Mouse (Mus musculus) v-Abl transformed pro-B cells (cell line): ENCODE results near the gene Kpna7.
"Not testable (repeated sequence)": the region's sequence is repeated elsewhere in the genome, so short reads cannot be mapped to it uniquely, and the experiment has no call there.

Source experiments
- in situ Hi-C, 2 experiments: fragments of 400-800 bp; cut with MboI; formaldehyde crosslinking; loops; one replicate each; pipeline ENCODE4 v1.15.1; 2025; ENCODE audit not compliant: unreplicated experiment in 2 of 2

Kpna7 gene

DNA sequence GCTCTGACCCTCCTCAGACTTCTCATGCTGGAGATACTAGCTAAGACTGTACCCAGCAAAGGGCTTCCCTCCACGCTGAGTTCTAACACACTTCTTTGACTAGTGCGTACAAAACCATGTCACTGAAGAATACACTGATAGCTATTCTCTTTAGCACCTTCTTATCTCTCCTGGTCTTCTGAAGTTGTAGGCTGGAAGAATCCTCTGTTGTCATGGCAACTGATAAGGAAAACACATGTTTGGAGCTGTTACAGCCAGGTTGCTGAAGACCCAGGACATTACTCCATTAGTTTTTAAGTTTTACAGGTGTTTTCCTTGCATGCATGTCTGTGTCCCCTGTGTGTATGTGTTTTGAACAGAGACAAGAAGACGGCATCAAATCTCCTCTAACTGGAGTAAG lies 29.6 kb downstream of the Kpna7 start:
- in situ Hi-C loops, result not testable (repeated sequence)

DNA sequence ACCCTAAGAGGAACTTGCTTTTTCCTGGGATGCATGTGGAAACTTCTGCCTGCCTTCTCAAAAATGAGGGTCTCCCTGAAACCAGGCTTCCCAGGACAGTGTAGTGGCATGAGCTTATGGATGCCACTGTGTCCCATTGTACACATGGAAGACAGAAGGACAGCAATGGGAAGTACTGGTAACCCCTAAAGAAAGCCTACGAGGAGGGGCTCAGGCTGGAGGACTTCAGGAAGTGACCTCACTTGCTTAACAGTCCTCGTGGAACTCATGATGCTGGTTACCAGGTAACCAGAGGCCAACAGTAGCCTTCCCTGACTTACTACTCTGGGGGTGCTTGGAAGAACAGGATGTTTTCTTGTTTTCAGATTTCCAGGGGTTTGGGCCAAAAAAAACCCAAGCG lies 41.1 kb downstream of the Kpna7 start, which contains the start of gene 1700018F24Rik:
1700018F24Rik (plus strand) TSS at position 301 of the 400 bp plus-strand sequence.
- in situ Hi-C loops, result not testable (repeated sequence)

DNA sequence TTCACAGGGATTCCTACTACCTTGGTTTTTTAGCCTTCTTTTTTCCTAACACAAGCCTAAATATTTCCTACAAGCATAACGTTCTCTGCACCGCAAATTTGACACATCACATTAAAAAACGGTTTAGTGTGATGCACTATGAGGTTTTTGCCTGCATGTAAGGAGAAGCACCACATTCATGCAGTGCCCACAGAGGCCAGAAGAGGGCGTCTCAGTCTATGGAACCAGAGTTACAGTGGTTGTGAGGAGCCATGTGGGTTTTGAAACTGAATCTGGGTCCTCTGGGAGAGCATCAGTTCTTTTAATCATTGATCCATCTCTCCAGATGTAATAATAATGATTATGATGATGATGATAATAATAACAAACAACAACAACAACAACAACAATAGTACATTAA lies 42.2 kb downstream of the Kpna7 start:
- in situ Hi-C loops, result no loop called here

DNA sequence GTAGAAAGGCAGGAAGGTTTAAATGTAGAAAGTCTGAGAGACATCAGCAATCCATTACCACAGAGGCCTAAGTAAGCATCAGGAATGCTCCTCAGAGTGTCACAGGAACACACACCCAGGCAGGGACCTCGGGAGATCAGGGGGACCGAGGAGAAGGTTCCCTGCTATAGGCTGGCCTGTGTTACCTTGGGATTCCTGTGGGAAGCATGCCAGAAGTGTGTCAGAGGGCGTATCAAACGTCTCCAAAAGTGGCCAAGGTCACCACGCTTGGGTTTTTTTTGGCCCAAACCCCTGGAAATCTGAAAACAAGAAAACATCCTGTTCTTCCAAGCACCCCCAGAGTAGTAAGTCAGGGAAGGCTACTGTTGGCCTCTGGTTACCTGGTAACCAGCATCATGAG lies 51.4 kb downstream of the Kpna7 start, which contains the start of gene Gm4871:
Gm4871 (minus strand) TSS at position 364 of the 400 bp plus-strand sequence.
- in situ Hi-C loops, result not testable (repeated sequence)

DNA sequence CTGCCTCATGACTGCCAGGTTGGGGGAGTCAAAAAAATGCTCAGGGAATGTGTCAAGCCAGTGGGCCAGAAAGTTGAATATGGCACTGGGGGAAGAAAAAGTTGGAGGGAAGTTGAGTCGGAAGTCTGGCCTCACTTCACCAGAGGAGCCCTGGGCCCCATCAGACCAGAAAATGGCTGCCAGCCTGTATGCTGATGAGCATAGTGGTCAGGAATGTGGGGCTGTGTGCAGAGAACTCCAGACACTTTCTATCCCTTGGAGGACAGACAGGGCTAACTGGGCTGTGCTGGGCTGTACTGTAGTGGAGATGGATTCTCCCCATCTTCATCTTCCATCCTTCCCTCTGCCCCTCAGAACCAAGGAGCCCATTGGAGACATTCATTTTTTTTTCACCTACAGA lies 53.4 kb downstream of the Kpna7 start:
- in situ Hi-C loops, result not testable (repeated sequence)

DNA sequence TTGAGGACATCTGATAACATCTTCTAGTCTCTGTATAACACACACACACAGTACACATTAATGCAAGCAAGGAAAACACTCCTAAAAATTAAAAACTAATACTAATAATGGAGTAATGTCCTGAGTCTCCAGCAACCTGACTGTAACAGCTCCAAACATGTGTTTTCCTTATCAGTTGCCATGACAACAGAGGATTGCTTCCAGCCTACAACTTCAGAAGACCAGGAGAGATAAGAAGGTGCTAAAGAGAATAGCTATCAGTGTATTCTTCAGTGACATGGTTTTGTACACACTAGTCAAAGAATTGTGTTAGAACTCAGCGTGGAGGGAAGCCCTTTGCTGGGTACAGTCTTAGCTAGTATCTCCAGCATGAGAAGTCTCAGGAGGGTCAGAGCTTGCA lies 63.1 kb downstream of the Kpna7 start:
- in situ Hi-C loops, result loop anchor here in 1 of 2 experiments (25.0 kb wide), 1 partner anchor 1467 kb away; the partner anchor contains the start of genes Gm6370 and Gm6408

DNA sequence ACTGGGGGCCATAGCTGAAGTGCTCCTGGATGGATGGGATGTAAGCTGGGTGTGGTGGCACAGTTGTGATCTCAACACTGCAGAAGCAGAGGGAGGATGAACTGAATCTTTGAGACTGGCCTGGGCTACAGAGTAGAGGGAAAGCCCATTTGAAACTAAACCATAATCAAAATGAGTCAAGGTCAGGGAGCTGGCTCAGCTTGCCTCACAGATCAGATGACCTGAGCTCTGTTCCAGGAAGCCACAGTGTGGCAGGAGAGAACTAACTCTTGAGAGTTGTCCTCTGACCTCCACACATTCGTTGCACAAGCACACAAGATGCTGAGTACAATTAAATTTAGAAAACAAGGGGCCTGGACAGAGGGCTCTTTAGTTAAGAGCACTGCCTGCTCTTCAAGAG lies 63.6 kb downstream of the Kpna7 start:
- in situ Hi-C loops, result loop anchor here in 1 of 2 experiments (25.0 kb wide), 1 partner anchor 1467 kb away; the partner anchor contains the start of genes Gm6370 and Gm6408

DNA sequence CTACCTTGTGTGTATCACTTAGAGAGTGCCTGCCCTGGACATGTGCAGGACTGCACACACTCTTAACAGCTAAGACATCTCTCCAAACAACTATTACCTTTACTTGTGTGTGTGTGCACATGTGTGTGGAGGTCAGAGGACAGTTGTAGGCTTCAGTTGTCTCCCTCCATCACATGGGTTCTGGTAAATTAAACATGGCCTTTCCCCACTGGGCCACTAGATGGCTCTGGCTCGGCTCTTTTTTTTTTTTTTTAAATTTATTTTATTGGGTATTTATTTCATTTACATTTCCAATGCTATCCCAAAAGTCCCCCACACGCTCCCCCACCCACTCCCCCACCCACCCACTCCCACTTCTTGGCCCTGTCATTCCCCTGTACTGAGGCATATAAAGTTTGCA lies 67.1 kb downstream of the Kpna7 start:
- in situ Hi-C loops, result loop anchor here in 1 of 2 experiments (25.0 kb wide), 1 partner anchor 1471 kb away; the partner anchor contains the start of genes Gm6370 and Gm6408

DNA sequence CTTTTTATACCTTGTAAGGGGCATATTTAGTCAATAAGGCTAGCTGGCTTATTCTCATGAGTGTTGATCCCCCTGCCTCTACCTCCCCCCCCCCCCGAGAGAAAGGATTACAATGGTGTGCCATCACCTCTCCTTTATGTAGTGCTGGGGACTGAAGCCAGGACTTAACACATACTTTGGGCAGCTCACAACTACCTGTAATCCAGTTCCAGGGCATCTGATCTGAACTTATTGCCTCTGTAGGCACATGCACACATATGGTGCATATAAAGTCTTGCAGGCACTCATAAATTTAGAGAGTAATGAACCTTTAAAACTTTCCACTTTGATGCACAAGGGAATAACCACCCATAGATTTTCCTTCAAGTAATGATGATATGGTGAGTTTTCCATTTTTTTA lies 69.6 kb downstream of the Kpna7 start:
- in situ Hi-C loops, result loop anchor here in 1 of 2 experiments (25.0 kb wide), 1 partner anchor 1473 kb away; the partner anchor contains the start of genes Gm6370 and Gm6408

DNA sequence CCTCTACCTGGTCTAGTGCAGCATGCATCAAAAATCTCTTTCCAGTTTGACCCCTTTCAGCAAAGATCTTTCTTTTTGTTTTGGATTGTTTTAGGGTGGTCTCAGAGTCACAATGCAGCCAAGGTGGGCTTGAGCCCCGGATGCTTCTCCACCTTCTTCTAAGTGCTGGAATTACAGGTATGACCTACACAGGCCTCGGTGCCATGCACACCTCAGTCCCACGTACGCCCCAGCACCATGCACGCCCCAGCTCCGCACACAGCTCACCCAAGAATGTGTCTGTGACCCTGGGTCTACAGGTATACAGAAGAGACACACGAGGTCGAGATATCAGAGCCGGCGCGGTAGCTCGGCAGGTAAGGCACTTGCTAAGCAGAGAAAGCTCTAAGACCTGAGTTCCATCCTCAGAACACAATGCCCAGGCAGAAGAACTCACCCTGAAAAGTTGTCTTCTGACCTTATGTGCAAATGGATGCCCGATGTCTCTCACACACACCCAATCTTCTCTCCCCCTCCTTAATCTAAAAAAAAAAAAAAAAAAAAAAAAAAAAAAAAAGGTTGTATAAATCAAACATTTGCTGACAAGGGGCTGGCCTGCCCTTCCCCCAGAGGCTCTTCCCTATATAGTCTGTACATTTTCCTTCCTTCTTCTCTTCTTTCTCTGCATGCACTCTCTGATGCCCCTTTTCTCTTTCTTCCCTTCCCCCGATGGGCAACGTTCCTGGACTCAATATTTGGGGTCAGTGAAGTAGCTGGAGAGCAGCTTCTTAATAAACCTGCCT lies 74.8 kb downstream of the Kpna7 start:
- in situ Hi-C loops, result loop anchor here in 1 of 2 experiments (25.0 kb wide), 1 partner anchor 1478 kb away; the partner anchor contains the start of genes Gm6370 and Gm6408

DNA sequence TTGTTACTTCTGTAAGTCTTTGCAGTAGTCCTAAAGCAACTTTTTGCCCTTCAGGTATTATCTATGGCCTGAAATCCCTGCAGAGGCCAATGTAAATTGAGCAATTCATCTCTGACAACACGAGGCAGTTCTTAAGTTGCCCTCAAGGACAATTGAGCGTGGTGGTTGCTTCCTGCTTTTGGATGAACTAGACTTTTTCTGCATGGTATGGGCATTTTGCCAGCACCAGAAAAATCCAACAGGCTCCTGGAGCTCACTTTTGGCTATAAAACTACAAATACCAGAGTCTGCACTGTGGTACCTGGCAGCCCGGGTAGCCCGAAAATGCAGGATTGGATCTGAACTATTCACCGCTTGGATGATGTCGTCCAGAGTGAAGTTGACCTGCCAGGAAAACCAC lies 78.2 kb downstream of the Kpna7 start:
- in situ Hi-C loops, result loop anchor here in 1 of 2 experiments (25.0 kb wide), 1 partner anchor 1482 kb away; the partner anchor contains the start of genes Gm6370 and Gm6408

DNA sequence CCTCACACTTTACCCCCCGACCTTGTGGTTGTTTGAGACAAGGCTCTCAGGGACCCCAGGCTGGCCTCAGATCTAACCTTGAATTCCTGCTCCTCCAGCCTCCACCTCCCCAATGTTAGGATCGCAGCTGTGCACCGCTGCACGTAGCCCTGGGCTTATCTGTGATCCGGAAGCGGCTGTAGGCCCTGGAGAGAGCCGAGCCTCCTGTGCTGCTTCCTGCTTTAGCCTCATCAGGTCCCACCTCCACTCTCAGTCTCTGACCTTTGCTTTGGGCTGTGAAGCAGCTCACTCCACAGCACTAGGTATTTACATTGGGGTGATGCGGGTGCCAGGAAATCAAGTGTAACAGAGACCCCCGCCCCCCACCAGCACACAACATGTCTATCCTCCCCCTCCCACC lies 79.3 kb downstream of the Kpna7 start:
- in situ Hi-C loops, result loop anchor here in 1 of 2 experiments (25.0 kb wide), 1 partner anchor 1483 kb away; the partner anchor contains the start of genes Gm6370 and Gm6408

DNA sequence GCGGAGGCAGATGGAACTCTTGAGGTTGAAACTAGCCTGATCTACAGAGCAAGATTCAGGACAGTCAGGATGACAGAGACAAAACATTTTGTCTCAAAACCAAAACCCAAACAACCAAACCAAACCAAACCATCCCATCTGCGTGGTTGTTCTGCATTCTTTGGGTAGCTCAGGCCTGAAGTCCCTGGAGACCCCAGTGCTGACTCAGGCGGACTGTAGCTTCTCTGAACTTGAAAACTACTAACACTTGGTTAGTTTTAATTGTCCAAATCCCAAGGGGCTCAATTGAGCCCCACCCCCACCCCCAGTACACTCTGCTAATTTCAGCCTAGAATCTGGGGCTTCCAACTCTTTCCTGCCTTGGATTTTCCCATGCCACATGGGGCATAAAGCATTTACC lies 80.5 kb downstream of the Kpna7 start:
- in situ Hi-C loops, result loop anchor here in 1 of 2 experiments (25.0 kb wide), 1 partner anchor 1484 kb away; the partner anchor contains the start of genes Gm6370 and Gm6408

DNA sequence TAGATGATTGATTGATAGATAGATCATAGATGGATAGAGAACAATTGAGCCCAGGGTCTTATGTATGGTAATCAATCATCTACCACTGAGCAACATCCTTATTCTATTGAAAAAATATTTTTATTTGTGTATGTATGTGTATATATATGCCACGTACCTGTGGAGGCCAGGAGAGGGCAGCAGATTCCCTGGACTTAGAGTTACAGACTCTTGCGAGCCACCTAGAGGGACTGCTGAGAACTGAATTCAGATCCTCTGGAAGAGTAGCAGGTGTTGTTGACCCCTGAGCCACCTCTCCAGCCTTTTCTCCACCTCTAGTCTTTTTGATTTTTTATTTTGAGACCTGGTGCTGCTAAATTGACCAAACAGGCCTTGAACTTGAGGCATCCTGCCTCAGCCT lies 85.3 kb downstream of the Kpna7 start:
- in situ Hi-C loops, result no loop called here

DNA sequence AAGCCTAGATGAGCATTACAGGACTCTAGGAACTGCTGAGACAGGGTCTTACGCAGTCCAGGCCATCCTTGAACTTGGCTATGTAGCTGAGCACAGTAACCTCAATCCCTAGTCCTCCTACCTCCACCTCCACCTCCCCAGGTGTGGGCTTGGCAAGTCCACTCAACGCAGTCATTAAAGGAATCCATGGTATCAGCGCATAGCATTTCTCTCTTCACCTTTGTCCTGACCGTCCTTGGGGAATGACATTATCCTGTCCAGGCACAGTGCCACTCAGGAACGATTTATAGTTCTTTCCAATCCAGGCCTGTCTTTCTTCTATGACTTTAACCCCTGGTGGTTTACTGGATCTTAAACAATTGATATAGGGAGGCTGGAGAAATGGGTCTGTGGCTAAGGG lies 93.3 kb downstream of the Kpna7 start:
- in situ Hi-C loops, result no loop called here

DNA sequence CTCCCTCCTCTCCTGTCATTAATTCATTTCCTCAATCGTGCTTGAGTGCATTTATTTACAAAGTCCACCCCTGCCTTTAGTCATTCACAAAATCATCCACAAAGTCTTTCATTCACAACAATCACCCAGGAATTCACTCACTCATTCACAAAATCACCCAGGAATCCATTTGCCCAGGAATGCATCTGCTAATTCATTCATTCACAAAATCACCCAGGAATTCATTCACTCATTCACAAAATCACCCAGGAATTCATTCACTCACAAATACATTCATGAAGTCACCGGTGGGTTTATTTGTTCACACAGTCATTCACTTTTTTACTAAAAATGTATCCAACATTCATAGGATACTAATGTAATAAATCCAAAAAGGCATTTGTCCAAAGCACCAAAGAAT lies 93.8 kb downstream of the Kpna7 start:
- in situ Hi-C loops, result no loop called here

DNA sequence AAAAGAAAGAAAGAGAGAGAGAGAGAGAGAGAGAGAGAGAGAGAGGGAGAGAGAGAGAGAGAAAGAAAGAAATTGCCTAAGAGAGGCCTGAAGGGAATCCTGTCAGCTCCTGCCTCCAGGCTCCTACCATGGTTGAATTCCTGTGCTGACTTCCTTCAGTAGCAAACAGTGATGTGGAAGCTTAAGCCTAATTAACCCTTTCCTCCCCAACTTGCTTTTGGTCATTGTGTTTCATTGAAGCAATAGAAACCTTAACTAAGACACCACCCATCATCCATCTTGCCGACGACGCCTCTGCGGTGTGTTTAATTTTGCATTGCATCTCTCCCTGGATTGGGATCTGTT lies 94.8 kb downstream of the Kpna7 start:
- in situ Hi-C loops, result loop anchor here (5.0 to 10.0 kb wide), 2 partner anchors 82 to 114 kb away; no protein-coding TSS in a partner anchor

DNA sequence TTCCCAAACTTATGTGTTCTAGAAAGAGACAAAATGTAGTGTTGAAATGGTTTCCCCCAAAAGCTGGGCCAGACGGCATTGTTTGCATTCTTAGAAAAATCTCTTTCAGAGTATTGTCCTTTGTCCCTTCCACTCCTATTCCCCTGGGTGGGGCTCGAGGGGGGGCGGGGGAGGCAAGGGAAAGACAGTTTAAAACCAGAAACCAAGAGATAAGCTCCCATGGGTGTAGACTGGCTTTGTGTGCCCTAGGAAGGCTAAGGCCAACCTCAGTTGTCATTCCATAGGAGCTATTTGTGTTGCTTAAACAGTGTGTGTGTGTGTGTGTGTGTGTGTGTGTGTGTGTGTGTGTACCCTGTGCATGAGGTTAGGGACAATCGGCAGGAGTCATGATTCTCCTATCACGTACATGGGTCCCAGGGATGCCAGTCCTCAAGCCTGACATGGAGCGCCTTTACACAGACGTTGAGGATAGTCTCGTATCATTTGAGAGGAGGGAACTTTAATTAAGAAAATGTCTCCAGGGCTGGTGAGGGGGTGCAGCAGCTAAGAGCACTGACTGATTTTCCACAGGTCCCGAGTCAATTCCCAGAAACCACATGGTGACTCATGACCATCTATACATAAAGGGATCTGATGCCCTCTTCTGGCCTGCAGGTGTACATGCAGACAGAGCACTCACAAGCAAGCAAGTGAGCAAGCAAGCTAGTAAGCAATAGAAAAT lies 95.3 kb downstream of the Kpna7 start:
- in situ Hi-C loops, result loop anchor here (5.0 to 10.0 kb wide), 2 partner anchors 81 to 114 kb away; no protein-coding TSS in a partner anchor

DNA sequence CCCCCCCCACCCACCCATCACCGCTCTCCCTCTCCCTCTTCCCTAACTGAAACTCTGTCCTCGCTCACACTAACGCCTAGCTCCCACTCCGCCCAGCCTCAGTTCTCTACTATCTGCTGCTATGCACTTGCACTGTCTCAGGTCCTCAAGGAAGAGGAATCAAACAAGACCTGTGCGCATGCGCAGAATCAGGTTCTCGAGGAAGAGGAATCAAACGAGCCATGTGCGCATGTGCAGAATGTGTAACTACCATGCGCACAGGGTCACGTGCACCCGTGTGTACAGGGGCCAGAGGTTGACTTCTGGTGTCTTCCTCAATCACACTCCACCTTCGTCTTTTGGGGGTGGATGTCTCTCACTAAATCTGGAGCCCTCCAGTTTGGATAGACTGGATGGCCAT lies 96.3 kb downstream of the Kpna7 start:
- in situ Hi-C loops, result loop anchor here (5.0 to 10.0 kb wide), 2 partner anchors 80 to 113 kb away; no protein-coding TSS in a partner anchor

DNA sequence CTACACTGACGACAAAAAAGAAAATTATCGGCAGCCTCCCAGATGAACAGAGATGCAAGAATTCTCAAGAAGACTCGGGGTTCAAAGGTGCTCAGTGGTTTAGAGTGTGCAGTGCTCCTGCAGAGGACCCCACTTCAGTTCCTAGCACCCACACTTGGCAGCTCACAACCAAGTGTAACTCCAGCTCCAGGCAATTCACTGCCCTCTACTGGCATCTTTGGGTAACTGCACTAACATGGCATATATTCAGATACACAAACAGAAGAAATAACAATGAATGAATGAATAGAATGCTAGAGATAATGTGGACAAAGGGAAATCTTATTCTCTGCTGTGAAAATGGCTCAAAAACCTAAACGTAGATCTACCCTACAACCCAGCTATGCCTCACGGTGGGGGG lies 99.0 kb downstream of the Kpna7 start:
- in situ Hi-C loops, result loop anchor here (5.0 to 10.0 kb wide), 2 partner anchors 78 to 110 kb away; no protein-coding TSS in a partner anchor

DNA sequence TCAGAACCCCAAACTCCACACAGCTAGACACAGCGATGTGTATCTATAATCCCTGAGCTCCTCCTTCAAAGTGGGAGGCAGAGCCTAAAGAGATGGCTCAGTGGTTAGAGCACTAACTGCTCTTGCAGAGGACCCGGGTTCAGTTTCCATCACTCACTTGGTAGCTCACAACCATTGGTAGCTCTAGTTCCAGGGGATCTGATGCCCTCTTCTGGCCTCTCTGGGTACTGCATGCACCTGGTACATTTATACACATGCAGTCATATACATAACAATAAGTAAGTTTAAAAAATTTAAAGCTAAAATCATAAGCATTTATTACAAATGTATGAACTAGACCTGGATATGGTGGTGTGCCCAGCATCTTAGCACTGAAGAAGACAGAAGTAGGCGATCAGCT lies 100.6 kb downstream of the Kpna7 start:
- in situ Hi-C loops, result loop anchor here in 1 of 2 experiments (10.0 kb wide), 1 partner anchor 108 kb away; no protein-coding TSS in a partner anchor
